Mouse (Mus musculus) urinary bladder, postnatal 0 days (tissue): ENCODE results near the gene Yeats4. TPM values are rescaled to one million over a fixed set of nuclear protein-coding genes. Genes with fewer than 3 reads are reported as not detected.

ENCODE experiments used
- polyA plus RNA-seq: library from polyadenylated mRNA; unstranded; fragments of >200 nt; fragmentation: Nextera tagmentation; extraction: Ambion mirVana; gene quantifications from 2 replicates; pipeline ENCODE4 v1.2.1, GENCODE M21; 2015

The Yeats4 gene
- 29.1 and 30.9 TPM in 2 replicates for polyA plus RNA-seq

DNA sequence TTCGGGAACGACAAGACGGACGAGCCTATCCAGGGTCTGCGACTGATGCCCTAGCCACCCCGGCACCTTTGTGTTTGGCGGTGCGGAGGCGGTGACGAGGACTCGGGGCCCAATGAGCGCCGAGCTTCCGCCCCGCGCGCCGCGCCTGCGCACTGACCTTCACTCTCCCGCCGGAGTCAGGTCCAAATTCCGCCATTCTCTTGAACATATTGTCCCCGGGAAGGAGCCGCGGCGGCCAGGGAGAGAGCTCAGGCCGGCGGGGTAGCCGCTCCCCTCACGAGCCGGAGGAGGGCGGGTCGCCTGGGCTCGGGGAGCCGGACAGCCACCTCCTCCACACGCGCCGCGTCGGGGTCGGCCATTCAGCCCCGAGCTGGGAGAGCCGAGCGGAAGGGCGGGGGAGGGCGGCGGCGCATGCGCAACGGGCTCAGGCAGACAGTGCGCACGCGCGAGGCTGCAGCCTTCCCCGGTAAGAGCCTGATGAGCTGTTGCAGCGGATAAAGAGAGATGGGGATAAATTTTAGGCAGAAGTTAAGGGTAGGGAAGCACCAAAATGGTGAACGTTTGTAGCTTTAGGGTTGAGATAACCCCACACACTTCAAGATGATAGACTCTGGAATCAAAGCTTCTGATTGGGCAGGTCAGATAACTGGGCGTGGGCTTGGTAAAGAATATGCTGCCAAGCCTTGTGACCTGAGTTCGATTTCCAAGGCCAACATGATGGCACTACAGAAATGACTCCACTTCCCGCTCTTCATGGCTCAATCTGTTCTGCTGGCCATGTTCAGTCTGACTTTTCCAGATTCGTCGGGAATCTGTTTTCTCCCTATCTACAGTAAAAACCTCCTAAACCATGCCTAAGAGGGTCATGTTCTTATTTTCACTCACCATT lies at the start of gene Yeats4:
Yeats4 (minus strand) TSS at position 406 of the 889 bp plus-strand sequence.

DNA sequence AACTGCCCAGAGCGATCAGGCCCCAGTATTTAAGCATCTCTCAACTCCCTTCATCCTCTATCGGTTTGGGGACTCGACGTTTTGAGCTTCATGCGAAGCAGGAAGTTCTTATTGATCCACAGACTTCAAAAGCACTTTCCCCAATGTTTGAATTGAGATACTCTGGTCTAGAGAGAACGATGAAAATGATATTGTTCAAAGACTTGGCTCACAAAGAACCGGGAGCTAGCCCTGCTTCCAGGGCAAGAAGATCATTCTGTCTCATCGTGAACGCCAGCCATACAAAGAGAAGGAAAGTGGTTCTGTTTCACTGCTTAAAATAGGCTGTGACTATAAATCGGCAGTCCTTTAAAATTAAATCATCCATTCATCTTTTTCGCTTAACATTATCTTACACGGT lies 14.3 kb upstream of the Yeats4 start, which contains the start of gene 9530003J23Rik:
9530003J23Rik (minus strand) TSS at position 101 of the 400 bp plus-strand sequence.

Other genes starting within 250 kb of the Yeats4 start
- 0.10 TPM in 2 replicates for gene Best3, start 238.2 kb downstream of the Yeats4 start, polyA plus RNA-seq
- gene Lrrc10, start 179.2 kb downstream of the Yeats4 start, polyA plus RNA-seq = not detected in 2 replicates
- gene Cct2, start 160.7 kb downstream of the Yeats4 start, polyA plus RNA-seq = 135 and 144 TPM in 2 replicates
- 11.9 and 14.1 TPM in 2 replicates for gene Frs2, start 76.0 kb downstream of the Yeats4 start, polyA plus RNA-seq
- not detected in 2 replicates for gene 9530003J23Rik, start 14.2 kb upstream of the Yeats4 start, polyA plus RNA-seq
- gene Lyz2, start 57.8 kb upstream of the Yeats4 start, polyA plus RNA-seq = 236 and 1,219 TPM in 2 replicates
- gene Lyz1, start 68.4 kb upstream of the Yeats4 start, polyA plus RNA-seq = 0.73 and 2.2 TPM in 2 replicates
- gene Cpsf6, start 155.5 kb upstream of the Yeats4 start, polyA plus RNA-seq = 50.1 and 63.3 TPM in 2 replicates